Mouse (Mus musculus) c-Kit-positive CD71-positive TER-119-positive erythroid progenitor cells, embryonic 14.5 days (primary cell): Measurements from ENCODE around the gene Add3.

Experiments
- DNase-seq: peaks from one replicate; pipeline ENCODE4 v3.0.0-alpha.2; 2013; ENCODE audit warnings: low spot score

Gene Add3

DNA sequence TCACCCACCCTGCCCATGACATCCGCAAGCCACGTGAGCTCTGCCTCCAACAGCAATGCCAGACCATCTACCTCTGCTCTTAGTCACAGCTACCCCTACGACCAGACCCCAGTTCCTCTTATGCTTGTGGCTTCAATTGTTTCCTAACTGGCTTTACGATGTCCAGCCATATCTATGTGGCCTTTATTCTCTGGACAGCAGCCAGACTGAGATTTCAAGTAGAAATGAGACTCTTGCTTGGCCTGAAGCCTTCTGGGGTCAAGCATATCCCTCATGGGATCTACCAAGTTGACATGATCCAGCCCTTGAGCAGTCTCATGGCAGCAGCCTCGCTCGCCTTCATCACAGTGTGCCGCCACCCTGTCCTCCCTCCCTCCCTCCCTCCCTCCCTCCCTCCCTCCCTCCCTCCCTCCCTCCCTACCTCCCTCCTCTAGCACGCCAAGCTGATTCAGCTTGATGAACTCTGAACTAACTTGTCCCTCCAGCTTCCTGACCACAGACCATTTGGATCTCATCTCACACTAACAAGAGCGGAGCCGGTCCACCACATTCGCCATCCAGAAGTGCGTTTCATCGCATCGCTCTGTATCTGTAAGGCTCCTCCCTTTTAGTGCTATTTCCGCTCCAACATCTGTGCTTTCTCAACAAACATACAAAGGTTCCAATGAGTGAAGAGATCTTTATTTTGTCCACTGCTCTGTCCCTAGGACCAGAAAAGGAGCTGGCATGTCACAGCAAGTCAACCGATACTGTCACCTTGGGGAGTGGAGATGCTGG, 9.7 kb upstream of the Add3 start:
- DNase-seq = no peak

DNA sequence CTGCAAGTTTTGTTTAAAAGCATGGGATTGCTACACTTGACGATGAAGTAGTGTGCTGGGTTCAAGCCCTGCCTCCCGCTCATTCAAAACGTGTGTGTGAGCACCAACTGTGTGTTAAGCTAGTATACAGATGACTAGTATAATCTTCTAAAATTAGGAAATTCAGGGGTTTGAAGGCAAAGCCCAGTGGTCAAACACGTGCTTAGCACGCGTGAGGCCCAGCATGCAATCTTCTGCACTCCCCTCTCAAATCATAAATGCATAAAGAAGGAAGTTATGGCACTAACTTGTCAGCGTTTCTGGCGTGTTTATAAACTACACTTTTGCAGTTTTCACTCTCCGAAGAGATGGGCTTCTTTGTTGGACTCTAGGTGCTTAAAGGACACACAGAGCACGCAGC, 7.8 kb upstream of the Add3 start:
- DNase-seq = no peak

DNA sequence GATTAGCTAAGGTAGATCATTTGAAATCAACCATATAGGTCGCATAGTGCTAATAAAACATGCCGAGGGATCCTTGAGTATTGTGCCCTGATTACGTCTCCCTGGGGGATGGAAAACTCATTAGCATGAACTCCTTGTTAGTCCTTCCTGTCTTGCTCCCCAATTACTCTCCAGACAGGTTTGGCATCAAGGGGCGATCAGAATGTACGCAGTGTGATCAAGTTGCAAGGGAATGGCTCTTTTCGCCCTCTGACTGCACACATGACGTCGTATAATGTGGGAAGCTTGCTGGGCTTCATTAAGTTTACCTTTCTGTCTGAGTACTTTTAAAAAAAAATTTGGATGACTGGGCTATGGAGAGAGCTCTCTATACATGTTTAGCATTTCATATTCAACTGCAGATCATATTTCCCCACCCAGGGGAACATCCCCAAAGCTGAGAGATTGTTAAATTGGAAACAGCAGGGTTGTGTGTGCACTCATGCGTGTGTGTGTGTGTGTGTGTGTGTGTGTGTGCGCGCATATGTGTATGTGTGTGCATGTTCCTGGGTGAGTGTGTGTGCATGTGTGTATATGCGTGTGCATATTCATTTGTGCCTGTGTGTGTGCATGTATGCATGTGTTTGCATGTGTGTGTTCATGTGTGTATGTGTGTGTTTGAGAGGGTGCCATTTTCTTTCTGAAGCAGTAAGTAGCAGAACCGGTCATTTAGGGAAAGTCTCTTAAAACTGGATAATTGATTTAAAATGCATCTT, 3.7 kb upstream of the Add3 start:
- no peak for DNase-seq

DNA sequence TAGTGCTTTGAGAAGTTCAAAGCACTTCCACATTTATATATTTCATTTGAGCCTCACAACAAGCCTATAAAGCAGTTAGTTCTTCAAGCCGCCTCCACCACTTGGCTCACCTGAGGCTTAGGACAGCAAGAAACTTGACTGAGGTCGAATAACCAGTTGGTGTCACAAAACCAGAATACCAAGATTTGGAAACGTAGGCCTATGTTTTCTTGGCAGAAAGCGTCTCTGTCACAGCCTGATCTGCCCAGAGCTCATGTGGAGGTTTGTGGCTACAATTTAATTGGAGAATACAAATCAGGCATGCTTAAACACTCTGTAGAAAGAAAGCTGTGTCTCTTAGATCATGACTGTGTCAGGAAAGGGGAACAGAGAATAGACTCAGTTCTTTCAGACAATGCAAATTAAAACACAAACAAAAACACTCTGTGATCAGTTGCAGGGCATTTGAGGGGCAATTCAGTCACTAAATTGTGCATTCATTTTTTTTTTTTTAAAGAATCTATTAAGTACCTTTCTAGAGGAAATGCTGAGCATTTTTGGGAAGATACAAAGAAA, 3.0 kb upstream of the Add3 start:
- DNase-seq = no peak

- DNase-seq = no peak
Measured at GRCm38 (mm10) chr19:53140804-53141250, 584 bp downstream of the Add3 start.

GRCm38 (mm10) chr19:53141251-53142072, 1.2 kb downstream of the Add3 start:
- peak; percentile 24 for DNase-seq

DNA sequence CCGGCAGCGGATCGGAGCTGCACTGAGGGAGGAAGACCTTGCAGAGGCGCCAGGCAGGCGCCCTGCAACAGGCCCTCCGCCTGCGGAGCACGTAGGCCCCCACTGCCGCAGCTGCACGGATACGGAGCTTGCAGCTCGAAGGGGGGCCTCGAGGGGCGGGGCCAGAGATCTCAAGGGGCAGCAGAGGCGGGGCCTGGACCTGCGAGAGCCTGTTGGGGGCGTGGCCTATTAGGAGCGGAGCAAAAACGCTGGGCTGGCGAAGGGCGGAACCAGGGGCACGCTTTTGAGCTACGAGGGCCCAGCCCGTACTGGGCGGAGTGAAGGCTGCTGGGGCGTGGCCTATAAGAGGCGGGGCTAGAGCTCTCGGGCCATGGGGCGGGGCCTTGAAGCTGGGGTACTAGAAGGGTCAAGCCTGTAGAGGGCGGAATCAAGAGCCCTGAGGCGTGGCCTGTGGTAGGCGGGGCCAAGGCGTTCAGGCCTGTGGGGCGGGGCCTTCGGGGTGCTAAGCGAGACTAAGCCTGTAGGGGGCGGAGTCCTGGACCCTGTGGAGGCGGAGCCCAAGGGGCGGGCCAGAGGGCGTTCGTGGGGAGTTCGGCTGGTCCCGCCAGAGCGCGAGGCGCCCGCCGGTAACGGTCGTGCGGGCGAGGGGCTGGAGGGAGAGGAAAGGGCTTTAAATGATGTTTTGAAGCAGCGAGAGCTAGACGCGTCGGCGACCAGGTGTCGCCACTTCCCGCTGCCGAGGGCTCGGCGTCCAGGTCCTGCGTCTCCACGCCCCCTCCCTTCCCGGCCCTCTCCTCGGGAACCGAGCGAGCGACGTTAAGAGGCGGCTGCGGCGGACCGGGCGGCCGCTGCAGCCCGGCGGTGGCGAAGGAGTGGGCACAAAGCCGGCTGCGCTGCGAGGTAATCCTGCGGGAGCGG, 2.2 kb downstream of the Add3 start:
- peak; percentile 100 for DNase-seq

GRCm38 (mm10) chr19:53143108-53143971, 3.1 kb downstream of the Add3 start:
- peak; percentile 6 for DNase-seq

GRCm38 (mm10) chr19:53145075-53145474, 4.8 kb downstream of the Add3 start:
- DNase-seq = no peak

- DNase-seq = no peak
Measured at GRCm38 (mm10) chr19:53149381-53149780, 9.1 kb downstream of the Add3 start.

GRCm38 (mm10) chr19:53152451-53152850, 12.2 kb downstream of the Add3 start:
- no peak for DNase-seq

DNA sequence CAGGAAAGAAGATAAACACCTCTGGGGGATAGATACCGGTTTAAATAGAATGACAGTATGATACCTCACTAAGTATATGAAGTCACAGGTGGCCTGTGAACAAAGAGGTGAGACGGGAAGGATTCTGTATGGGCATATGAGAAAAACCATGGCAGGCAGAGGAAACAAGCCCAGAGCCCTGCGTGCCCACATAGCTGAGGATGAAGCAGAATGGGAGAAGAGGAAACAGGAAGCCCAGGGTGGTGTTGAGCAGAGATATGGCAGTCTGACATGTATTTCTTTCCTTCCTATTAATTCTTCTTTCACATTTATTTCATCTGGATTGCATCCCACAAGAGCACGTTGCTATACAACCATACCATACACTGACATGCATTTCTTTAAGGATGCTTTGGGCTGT, 12.9 kb downstream of the Add3 start:
- DNase-seq = no peak

GRCm38 (mm10) chr19:53154156-53154555, 13.9 kb downstream of the Add3 start:
- DNase-seq = no peak

GRCm38 (mm10) chr19:53156361-53156760, 16.1 kb downstream of the Add3 start:
- no peak for DNase-seq

DNA sequence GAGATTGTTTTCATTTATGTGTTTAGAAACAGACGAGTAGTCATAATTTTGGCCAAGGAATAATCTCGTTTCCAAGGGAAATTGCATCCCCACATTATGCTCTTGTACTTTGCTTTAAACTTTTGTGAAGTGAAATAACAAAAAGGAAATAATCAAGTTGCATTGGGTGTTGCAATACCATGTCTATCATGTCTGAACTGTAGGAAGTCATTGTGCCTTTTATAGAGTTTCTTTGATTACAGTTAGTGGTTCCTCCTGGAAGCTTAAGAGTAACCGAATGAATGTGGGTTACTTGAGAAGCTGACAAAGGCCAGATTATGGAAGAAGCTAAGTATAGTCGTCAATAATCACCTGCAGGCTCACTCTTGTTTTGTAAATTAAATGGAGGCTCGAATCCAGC, 16.9 kb downstream of the Add3 start:
- DNase-seq = no peak

DNA sequence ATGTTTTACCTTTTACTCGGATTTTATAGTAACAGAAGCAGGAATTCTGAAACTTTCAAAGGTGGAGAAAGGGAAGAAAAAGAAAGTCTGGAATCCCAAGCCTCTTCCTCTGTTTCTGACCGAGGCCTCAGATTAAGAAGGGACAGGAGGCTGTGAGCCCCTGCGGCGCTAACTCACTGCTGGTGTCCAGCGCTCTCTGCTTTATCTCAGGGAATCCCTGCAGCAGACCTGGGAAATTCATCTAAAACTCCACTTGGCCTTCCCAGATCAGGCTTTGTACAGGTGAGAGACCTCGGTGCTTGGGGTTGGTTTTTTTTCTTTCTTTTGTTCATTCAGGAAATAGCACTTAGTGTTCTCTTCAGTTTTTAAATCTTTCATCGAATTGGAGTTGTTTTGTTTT, 19.1 kb downstream of the Add3 start:
- no peak for DNase-seq

DNA sequence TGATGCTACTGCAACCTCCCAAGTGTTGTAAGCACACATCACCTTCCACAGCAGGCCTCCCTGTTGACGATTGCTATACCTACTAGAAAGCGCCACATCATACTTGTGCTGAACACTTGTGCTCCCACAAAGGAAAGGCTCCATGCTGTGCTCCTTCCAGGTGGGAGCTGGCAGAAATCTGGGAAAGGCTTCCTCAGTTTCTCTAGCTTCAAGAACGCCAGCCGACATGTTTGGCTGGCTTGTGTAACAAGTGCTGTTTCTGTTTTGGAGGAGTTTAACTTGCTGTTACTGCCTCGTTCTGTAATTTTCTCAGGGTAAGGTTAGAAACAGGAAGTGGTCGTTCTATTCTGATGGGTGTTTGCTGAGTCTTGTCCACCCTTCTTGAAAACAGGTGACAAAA, 22.7 kb downstream of the Add3 start:
- no peak for DNase-seq

DNA sequence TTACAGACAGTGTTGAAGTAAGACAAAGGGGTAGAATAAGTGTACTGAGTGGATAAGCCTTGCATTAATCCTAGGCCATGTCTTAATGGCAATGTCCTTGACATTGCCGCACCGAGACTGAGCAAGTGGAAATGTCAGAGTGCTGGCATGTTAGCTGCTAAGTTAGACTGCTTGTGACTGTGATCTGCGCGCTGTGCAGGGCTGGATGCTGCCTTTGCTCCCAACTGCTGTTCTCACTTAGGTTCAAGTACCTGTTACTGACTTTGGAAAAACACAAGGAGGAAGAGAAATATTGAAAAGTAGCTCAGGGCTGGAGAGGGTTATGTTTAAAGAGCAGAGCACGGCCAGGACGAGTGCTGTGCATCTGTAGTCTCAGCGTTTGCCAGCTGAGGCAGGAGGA, 24.4 kb downstream of the Add3 start:
- no peak for DNase-seq

GRCm38 (mm10) chr19:53165305-53166240, 25.3 kb downstream of the Add3 start:
- DNase-seq = no peak
